Mouse (Mus musculus) layer of hippocampus, adult 11-12 months (tissue): Measurements from ENCODE around the gene Gm48552.

Experiments
- DNase-seq: peaks from one replicate; pipeline ENCODE4 v3.0.0; 2022; ENCODE audit warnings: low spot score

Gm48552 gene

DNA sequence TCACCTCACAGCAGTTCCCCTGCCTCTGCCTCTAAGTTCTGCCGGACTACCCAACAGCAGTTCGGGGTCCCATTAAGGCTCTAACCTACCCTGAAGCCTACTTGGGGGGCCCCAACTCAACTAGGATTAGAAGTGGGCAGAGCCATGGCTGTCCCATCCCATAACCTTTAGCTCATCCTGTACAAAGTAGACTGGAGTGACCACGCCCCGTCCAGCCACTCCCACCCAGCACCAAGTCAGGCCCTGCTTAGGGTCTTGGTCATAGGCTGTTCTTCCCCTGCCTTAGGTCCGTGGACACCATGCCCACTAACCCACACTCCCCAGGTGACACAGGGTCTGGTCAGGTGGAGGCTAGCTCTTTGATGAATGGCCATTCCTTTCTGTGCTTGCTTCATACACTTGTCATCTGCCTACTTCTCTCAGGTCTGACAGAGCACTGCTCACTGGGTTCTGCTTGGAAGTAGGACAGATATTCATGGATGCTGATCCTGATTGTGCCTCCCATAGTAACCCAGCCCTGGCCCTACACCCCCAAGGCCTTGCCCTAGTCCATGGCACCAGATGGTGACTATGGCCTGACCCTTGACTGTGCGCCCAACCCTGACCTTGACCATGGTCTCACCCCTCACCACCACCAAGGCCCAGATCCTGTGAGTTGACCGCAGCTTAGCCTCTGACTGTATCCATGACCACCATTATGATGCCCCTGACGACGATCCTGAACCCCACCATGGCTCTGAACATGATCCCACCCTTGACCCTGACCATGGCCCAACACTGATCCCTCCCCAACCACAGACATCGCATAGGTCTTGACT, 30.5 kb downstream of the Gm48552 start:
- no peak for DNase-seq

DNA sequence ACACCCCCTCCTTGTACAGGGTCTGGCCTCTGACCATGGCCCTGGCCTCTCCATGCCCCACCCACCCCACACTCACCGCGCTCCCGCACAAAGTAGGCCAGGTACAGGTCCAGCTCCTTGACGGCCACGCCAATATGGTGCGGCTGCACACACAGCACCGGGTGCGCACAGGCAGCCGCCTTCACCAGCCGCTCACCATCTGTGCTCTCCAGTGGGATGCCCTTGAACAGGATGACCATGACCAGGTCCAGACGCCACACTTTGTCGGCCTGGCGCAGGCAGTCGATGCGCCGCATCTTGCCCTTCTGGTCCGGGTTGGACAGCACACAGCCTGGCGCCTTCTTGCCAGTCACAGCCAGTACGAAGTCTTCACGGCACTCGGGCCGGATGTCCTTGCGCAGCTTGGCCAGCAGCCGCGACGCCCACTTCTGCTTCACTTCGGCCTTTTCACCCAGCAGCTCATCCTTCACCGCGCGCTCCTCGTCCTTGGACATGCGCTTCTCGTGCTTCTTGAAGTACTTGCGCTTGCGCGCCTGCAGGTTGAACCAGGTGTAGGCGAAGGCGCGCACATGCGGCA, 31.5 kb downstream of the Gm48552 start:
- DNase-seq = no peak

DNA sequence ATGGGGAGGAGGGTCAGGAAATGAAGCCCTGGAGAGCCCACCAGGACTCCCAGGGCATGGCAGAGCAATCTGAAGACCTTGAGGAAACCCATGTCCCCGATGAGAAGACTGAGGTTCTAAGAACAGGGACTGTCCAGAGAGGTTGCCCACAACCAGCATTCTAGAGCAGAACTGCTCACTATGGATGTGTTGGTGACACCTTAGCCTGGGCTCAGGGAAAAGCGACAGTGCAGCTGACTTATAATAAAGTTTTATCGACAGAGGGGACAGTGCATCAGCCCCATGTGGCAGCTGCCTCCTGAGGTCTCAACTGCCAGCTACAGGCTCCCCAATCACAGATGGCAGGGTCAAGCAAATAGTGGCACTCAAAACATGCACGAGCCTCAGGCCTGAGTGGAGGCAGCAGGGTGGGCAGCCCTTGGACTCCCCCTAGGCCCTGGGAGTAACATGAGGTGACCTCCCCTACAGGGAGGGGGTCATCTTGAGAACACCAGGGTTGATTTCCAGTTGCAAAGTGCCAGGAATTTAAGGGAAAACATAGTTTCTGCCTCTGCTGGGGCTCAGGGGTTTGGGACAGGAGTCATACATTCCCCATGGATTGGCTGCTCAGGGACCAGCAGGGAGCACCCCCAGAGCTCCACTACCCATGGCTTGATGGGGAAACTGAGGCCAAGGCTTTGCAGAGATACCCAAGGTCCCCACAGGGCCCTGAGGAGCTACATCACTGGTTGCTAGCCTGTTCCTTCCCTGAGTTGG, 32.4 kb downstream of the Gm48552 start:
- DNase-seq = no peak

DNA sequence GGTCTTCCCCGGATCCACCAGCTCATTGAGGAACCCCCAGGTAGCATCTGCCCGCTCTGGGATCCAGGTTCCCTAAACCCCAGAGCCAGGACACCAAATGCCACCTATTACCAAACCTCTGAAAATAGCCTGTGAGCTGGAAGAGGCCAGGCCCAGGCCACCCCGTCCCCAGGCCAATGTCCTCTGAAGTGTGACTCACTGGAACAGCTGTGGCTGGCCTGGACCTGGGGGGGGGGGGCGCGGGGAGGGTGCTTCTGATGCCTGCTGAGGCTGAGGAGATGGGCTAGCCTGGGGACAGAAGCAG, 32.9 kb downstream of the Gm48552 start:
- DNase-seq = no peak

DNA sequence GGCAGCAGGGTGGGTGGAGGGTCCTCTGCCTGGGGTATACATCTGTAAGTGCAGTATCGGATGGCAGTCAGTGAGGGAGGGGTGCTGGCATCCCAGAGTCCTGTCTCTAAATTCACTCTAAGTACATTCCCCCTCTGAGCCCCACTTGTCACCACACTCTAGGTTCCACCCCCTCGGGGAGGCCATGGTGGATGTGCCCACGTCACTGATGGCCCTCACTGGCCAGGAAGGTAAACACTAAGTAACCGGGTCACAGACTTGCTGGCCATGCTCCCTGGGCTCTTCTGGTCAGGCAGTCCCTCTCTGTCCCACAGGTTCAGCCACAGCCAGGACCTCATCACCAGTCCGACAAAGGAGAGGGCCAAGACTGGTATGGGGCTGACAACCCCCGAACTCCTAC, 33.4 kb downstream of the Gm48552 start:
- no peak for DNase-seq

DNA sequence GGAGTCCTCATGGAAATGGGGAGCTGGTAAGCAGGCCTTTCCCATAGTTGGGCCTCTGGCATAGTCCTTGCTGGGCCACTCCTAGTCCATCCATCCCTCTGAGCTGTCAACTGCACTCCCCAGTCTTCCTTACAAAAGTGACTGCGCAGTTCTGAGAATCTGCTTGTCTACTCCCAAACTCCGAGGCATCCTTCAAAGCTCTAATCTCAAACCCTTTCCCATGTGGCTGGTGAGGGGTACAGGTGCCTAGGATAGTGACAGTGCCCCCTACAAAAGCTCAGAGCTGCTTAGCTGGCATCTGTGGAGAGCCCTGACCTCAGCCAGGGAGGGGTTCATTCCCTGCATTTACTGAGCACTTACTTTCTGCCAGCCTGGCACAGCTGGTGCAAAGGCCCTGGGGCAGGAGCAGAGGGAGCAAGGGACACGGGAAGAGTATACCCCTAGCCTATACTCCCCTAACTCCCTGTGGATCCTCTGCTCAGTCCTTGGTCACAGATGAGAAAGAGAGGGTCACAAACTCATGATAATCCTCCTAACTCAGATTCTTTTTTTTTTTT, 33.9 kb downstream of the Gm48552 start:
- no peak for DNase-seq

DNA sequence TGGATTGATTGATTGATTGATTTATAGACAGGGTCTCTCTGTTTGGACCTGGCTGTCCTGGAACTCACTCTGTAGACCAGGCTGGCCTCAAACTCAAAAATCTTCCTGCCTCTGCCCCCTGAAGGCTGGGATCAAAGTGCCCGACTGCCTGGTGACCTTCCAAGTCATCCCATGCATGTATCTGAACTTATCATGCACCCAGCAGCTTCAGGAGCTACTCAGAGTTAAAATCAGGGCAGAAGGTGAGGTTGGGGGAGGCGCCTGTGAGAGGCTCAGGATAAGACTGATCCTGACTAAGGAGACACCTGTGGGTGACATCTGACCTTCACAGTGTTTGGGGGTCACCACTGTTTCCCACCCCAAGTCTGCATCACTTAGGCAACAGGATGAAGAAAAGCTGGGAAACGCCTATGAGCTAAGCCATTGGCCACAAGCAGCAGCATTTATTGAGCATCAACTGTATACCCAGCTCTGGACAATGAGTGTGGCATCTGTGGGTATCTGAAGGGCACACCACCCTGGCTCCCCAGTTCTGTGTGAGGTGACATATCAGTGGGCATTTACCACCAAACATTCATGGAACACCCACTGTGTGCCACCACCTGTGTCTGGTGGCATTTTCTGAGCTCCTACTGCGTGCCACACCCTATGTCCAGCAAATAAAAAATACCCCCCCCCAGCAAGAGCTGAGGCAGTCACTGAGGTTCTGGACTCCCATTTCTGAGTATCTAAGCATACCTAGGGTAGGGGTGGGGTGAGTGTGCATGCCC, 34.9 kb downstream of the Gm48552 start:
- peak; percentile 3 for DNase-seq

DNA sequence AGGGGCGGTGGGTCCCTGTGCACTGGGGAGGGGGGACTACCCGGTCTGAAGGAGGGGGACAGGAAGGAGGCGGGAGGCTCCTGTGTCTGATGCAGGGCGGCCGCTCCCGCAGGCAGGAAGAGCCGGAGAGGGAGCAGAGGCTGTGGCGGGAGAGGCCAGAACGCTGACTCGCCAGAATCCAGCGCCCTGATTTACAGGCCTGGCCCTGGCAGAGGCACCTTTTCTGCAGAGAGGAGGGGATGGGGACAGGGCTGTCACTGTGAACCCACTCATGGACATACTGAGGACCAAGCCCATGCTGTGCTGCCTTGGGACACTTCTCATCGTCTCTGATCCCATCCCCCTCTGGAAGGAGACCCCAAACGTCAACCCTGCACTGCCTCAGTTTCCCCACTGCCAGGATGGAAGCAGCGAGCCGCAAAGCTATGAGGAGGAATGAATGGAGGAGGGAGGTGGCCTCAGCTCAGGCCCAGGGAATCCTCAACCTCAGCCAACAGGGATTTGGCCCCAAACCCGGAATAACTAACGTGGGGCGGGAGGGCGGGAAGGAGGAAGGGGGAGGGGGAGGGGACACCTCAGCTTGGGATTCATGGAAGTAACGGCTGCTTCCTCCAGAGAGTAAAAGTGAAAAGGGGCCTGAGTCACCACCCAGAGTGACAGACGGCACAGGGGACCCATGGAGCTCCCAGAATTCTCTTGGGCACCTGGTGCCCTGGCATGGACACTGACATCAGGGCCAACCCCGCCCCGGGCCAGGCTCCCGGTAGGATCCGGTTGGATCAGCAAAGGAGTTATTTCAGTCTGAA, 35.6 kb downstream of the Gm48552 start:
- peak; percentile 27 for DNase-seq

DNA sequence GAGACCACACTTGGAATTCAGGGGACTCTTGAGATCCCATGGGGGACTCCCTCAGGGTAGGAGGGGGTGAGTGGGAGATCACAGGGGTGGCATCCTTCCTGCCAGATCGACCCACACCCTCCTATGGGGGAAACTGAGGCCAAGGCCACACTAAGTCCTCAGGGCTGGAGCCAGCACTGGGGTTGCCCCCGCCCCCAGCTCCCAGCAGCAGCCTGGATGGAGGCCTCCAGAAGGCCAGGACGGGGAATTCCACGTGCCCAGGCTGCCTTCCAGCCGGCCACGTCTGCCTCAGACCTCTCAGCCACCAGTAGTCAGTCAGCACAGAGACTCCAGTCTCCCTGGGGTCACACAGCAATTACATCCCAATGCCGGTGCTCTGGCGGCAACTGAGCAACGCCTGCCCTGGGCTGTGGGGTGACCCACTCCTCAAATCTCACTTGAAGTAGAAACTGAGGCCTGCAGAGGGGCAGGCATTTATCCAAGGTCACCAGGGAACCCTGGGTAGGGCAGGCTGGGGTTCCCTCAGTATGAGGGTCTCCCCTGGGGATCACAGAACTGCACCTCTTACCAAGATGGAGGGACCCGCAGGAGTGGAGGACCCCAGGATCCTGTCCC, 36.5 kb downstream of the Gm48552 start:
- peak; percentile 18 for DNase-seq

DNA sequence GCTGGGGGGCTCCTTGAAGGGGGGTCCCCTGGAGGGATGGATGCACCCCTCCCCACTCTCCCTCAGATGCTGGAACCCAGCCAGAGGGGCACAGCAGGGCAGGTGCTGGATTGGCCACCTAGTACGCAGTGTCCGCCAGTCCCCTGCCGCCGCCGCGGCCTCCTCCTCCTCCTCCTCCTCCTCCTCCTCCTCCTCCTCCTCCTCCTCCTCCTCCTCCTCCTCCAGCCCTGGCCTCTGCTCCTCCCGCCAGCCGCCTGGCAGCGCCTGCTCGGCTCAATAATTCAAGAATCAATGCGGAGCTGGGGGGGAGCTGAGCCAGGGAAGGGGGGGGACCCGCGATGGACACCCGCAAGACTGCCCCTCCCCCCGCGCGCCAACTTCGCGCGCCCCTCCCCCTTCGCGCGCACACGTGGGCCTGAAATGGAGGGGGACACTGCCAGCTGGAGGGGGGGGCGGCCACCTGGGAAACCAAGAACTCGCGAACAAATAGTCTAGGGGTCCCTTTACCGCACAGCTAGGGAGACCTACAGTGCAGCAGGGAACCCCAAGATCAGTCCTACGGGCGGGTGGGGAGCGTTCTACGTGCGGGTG, 37.4 kb downstream of the Gm48552 start:
- DNase-seq = peak; percentile 11

DNA sequence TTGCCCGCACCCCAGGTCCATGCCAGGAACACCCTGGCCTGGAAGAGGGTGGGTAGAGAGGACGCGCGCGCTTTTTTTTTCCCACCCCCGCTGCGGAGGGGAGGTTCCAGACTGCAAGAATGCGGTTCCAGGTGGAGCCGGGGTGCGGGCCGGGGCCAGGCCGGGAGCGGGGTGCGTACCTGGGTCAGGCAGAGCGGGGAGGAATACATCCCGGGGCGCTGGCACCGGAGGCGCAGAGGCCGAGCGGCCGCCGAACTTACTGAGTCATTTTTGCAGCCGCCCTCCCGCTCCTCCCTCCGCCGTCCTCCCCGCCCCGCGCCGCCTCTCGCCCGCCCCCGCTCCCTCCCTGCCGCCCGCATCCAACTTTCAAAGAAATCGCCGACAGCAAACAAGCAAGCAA, 38.1 kb downstream of the Gm48552 start:
- peak; percentile 50 for DNase-seq

DNA sequence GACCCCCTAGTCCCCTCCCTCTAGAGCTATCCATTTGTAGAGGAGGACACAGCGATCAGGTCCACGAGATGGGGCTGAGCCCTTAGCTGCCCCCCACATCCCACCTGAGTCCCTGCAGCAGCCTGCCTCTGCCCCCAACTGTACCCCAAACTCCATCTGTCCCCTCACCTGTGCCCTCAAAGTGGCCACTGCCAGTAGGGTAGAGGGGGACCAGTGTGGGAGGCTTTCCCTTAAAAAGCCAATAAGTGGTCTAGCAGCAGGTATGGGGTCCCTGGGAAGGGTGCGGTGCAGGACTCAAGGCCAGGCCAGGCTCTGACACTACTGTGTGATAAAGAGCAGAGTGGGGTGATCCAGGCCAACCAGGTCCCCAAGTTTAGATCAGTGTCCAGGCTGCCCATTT, 38.5 kb downstream of the Gm48552 start:
- DNase-seq = peak; percentile 8

DNA sequence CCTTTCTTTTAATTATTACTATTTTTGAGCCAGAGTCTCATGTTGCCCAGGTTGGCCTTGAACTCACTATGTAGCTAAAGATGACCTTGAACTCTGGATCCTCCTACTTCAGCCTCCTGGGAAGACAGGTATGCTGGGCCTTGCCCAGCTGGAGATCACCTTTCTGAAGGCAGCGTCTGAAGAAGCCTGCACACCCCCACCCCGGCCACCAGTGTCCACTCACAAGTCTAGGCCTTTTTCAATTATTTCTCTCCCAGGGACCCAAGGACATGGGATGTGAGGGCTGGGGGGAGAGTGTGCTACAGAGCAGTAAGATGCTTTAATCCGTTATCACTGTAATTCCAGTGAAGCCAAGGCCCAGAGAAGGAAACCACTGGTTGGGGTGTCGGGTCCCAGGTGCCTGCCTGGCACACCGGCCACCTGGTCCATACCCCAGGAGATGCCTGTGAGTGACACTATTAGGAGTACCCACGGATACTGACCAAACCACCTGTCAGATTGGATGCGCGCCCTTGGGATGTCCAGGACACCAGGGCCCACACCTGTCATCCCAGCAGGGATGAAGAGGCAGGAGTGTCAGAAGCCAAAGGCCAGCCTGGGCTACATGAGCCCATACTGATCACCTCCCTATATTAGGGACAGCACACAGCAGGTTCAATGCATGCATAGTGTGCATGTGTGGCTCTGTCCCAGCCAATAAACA, 39.1 kb downstream of the Gm48552 start:
- peak; percentile 28 for DNase-seq

DNA sequence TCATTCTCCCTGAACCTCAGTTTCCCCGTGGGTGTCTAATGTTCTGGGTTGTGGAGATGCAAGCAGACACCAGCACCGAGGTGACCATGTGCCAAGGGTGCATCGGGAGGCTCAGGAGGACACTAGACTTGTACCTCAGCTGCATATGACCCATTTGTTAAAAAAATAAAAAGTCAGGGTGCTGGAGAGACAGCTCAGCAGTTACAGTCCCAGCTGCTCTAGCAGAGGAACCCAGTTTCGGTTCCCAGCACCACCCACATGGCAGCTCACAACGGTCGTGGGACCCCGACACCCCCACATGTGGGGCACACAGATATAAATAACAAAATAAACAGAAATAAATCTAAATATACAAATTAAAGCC, 39.7 kb downstream of the Gm48552 start:
- peak; percentile 9 for DNase-seq

DNA sequence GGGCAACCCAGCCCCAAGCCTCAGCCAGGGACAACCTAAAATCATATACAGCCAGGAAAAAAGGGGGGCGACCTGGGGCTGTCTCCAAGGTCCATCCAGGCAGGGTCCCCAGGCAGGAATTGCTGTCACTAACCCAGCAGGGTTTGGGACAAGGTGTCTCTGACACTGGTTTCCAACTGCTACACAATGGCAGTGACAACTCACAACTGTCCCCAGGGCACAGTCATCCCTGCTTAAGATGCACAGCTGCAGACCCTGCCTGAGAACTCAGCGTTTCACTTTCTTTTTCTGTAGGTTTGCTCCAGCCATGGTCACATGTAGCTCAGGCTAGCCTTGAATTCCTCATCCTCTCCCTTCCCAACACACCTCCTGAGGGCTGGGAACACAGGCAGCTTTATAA, 40.3 kb downstream of the Gm48552 start:
- peak; percentile 29 for DNase-seq

DNA sequence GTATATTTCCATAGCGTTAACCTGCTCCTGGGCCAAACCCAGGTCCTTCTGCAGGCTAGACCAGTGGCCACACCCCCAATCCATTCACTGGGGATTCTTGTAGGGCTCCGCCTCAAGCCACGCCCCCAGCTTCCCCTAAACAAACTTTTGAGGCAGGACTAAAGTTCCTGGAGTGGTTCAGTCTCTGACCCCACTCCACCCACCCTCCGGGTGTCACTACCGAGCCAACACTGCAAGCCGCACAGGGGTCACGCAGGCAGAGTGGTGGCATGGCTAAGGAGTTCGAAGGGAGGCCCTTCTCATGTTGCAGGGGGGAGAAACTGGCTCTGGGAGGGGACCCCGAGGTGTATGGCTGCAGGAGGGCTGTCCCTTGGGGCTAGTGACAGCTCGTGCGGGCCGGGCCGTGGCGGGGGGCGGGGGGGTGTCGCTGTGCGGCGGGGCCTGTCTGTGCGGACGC, 40.8 kb downstream of the Gm48552 start:
- DNase-seq = peak; percentile 82

DNA sequence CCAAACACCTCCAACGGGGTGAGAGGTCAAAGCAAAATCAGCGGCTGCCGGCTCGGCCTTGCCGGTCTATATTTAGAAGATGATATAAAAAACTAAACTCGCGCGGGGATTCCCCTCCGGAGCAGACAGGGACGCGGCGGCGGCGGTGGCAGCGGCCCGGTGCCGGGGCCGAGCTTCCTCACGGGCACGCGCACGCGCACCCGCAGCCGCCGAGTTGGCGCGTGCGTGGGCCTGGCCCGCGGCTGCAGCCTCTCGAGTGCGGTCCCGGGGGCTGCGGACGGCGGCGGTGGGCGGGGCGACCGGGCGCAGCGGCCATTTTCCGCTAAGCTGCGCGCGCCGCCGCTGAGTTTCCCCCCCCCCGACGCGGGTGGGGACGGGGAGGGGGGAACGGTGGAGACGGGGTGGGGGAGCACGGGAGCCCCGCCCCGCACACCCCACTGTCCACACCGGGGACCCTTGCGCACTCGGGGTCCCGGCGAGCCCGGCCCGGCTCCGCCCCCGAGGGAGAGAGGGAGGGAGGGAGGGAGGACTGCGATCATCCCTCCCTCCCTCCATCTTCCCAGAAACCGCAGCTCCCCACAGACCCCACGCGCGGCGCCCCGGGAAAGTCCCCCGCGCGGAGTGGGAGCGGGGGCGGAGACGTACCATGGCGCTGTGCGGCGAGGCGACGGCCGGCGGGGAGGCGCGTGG, 41.5 kb downstream of the Gm48552 start:
- peak; percentile 84 for DNase-seq

DNA sequence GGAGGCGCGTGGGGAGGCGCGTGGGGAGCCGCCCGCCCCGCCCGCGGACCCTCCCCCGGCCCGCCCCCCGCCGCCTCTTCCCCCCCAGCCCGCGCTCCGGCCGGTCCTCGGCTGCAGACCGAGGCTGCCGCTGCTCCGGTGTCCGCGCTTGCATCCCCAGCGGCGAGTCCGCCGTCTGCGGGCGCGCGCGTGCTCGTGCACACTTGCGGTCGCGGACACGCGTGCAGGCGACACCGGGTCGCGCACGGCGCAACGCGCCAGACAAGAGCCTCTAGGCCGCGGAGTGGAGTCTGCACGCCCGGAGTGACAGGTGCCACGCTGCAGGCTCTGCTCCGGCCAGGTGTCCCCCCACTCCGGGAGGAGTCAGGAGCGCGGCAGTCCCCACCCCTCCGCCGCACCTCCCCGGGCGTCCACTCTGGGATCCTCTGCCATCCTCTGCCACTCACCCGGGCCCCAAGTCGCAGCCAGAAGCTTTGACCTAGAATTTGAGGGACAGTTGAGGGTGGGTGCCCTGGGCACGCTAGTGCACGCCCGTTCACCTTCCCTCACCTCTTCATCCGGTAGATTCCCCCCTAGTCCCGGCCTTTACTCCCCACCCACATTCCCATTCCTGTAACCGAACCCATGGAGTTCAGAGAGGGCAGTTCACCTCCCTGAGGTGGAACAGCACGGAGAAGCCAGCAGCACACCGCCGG, 42.2 kb downstream of the Gm48552 start:
- peak; percentile 78 for DNase-seq
